Mouse (Mus musculus): ENCODE results near the gene Tmem174. TPM values are rescaled to one million over a fixed set of nuclear protein-coding genes. Genes with fewer than 3 reads are reported as not detected.

The Tmem174 gene
- polyA plus RNA-seq, 1 experiment from 2014 or later, result 0.07 TPM

GRCm38 (mm10) chr13:98588951-98589501, 48.2 kb downstream of the Tmem174 start:
- peak; percentile 86 for ATAC-seq
- H3K27ac ChIP-seq (ENCODE audit: low read length), result peak overlapping the region; percentile 29; the same call in 1 of the 2 replicates
- peak overlapping the region; percentile 58 for H3K4me3 ChIP-seq (ENCODE audit: low read length)
- no peaks in the 10 kb centered on the region for H3K36me3 ChIP-seq (ENCODE audit: control insufficient read depth, insufficient read depth, low read length)
- H3K4me2 ChIP-seq (ENCODE audit: low read depth, low read length), result peak overlapping the region; percentile 82
- H3K9ac ChIP-seq (ENCODE audit: low read depth, low read length), result peak overlapping the region; percentile 69
- H3K27me3 ChIP-seq (replicated peaks; ENCODE audit: control insufficient read depth, insufficient read depth, low read length), result no peaks in the 10 kb centered on the region; the same call in 1 of the 2 replicates
- H3K9me3 ChIP-seq (ENCODE audit: control insufficient read depth, low read length), result no peaks in the 10 kb centered on the region
- peaks cover 31% of the 10 kb centered on the region for H3K4me1 ChIP-seq (ENCODE audit: control insufficient read depth, insufficient read depth, low read length)
- WGBS, result under 1% methylated on average over 35 of the region's 35 CpGs

- H3K27ac ChIP-seq (ENCODE audit: low read length), result peak overlapping the region; percentile 29; the same call in 1 of the 2 replicates
- peak; percentile 14; the same call in 1 of the 2 replicates for ATAC-seq
- 16% methylated on average over 12 of the region's 12 CpGs for WGBS
Measured at GRCm38 (mm10) chr13:98588480-98588879, 48.7 kb downstream of the Tmem174 start.

GRCm38 (mm10) chr13:98587639-98588038, 49.6 kb downstream of the Tmem174 start:
- 11% methylated on average over 14 of the region's 14 CpGs for WGBS
- ATAC-seq, result no peak
- Histone ChIP-seq H3K4me3 (ENCODE audit: low read length) (peak overlapping the region; percentile 8; the same call in 1 of the 2 replicates), H3K27me3 (replicated peaks; ENCODE audit: control insufficient read depth, insufficient read depth, low read length) (no peaks in the 10 kb centered on the region; the same call in 1 of the 2 replicates), H3K9ac (ENCODE audit: low read depth, low read length) (0 out of 2 replicates have a peak overlapping the region, but pooled peaks have one; percentile 31), H3K9me3 (ENCODE audit: control insufficient read depth, low read length) (no peaks in the 10 kb centered on the region), H3K27ac (ENCODE audit: low read length) (peak overlapping the region; percentile 38; the same call in 1 of the 2 replicates), H3K4me1 (ENCODE audit: control insufficient read depth, insufficient read depth, low read length) (peaks cover 31% of the 10 kb centered on the region), H3K4me2 (ENCODE audit: low read depth, low read length) (peak overlapping the region; percentile 35), H3K36me3 (ENCODE audit: control insufficient read depth, insufficient read depth, low read length) (no peaks in the 10 kb centered on the region)

More at GRCm38 (mm10) chr13:98588480-98588879, 48.7 kb downstream of the Tmem174 start:
- Histone ChIP-seq H3K4me3 (ENCODE audit: low read length) (peak overlapping the region; percentile 58), H3K27me3 (replicated peaks; ENCODE audit: control insufficient read depth, insufficient read depth, low read length) (no peaks in the 10 kb centered on the region; the same call in 1 of the 2 replicates), H3K9me3 (ENCODE audit: control insufficient read depth, low read length) (no peaks in the 10 kb centered on the region), H3K4me2 (ENCODE audit: low read depth, low read length) (peak overlapping the region; percentile 82), H3K4me1 (ENCODE audit: control insufficient read depth, insufficient read depth, low read length) (peaks cover 31% of the 10 kb centered on the region), H3K36me3 (ENCODE audit: control insufficient read depth, insufficient read depth, low read length) (no peaks in the 10 kb centered on the region), H3K9ac (ENCODE audit: low read depth, low read length) (peak overlapping the region; percentile 69)

- no peak overlapping the region for H3K27ac ChIP-seq (ENCODE audit: low read length)
- H3K27me3 ChIP-seq (replicated peaks; ENCODE audit: control insufficient read depth, insufficient read depth, low read length), result no peaks in the 10 kb centered on the region; the same call in 1 of the 2 replicates
- H3K4me3 ChIP-seq (ENCODE audit: low read length), result no peak overlapping the region; the same call in 1 of the 2 replicates
- peak overlapping the region; percentile 35 for H3K4me2 ChIP-seq (ENCODE audit: low read depth, low read length)
- peaks cover 26% of the 10 kb centered on the region for H3K4me1 ChIP-seq (ENCODE audit: control insufficient read depth, insufficient read depth, low read length)
- H3K36me3 ChIP-seq (ENCODE audit: control insufficient read depth, insufficient read depth, low read length), result no peaks in the 10 kb centered on the region
- 33% methylated on average over 17 of the region's 17 CpGs for WGBS
- no peak overlapping the region for H3K9ac ChIP-seq (ENCODE audit: low read depth, low read length)
- H3K9me3 ChIP-seq (ENCODE audit: control insufficient read depth, low read length), result no peaks in the 10 kb centered on the region
- ATAC-seq, result no peak
Measured at GRCm38 (mm10) chr13:98586817-98587575, 50.2 kb downstream of the Tmem174 start.

Other genes starting within 250 kb of the Tmem174 start
- 1.3 and 2.5 TPM in 2 replicates for gene Gm10320, start 145.4 kb downstream of the Tmem174 start, polyA plus RNA-seq (2015; fragmentation: Nextera tagmentation; extraction: Ambion mirVana)
- gene Tmem171, start 57.4 kb upstream of the Tmem174 start, polyA plus RNA-seq (2015; fragmentation: Nextera tagmentation; extraction: Ambion mirVana), result 36.4 and 43.2 TPM in 2 replicates
- gene Fcho2, start 178.0 kb upstream of the Tmem174 start, polyA plus RNA-seq (2015; fragmentation: Nextera tagmentation; extraction: Ambion mirVana), result 31.2 and 31.9 TPM in 2 replicates

All from intestine, embryonic 16.5 days (tissue).